Mouse (Mus musculus) retina, adult 2 months (tissue): ENCODE data around the gene Dnajb11.

Experiments used
- DNase-seq: peaks from one replicate; pipeline ENCODE4 v3.0.0-alpha.2; 2012; ENCODE audit warnings: low read depth, low spot score

The Dnajb11 gene

GRCm38 (mm10) chr16:22881487-22881886 lies 23.8 kb downstream of the Dnajb11 start:
- DNase-seq: no peak

GRCm38 (mm10) chr16:22883441-22883840 lies 25.8 kb downstream of the Dnajb11 start:
- DNase-seq: no peak

GRCm38 (mm10) chr16:22885356-22885755 lies 27.7 kb downstream of the Dnajb11 start:
- DNase-seq: no peak

GRCm38 (mm10) chr16:22886726-22887125 lies 29.1 kb downstream of the Dnajb11 start:
- DNase-seq: no peak

- no peak for DNase-seq
These were observed 31.2 kb downstream of the Dnajb11 start for GRCm38 (mm10) chr16:22888835-22889234.

- DNase-seq: no peak
These were observed 32.1 kb downstream of the Dnajb11 start for GRCm38 (mm10) chr16:22889716-22890115.

- no peak for DNase-seq
These were observed 33.3 kb downstream of the Dnajb11 start, which contains the start of gene Ahsg for GRCm38 (mm10) chr16:22890683-22891510. TSS of gene Ahsg (plus strand) at chr16:22891277.

- no peak for DNase-seq
These were observed 34.1 kb downstream of the Dnajb11 start for GRCm38 (mm10) chr16:22891733-22892154.

GRCm38 (mm10) chr16:22894095-22894494 lies 36.5 kb downstream of the Dnajb11 start:
- DNase-seq: no peak

GRCm38 (mm10) chr16:22896618-22897017 lies 39.0 kb downstream of the Dnajb11 start:
- no peak for DNase-seq

GRCm38 (mm10) chr16:22899346-22899745 lies 41.7 kb downstream of the Dnajb11 start:
- DNase-seq: no peak

GRCm38 (mm10) chr16:22899866-22900570 lies 42.4 kb downstream of the Dnajb11 start:
- DNase-seq: no peak

- DNase-seq: no peak
These were observed 43.7 kb downstream of the Dnajb11 start for GRCm38 (mm10) chr16:22901326-22901725.

GRCm38 (mm10) chr16:22909290-22909689 lies 51.6 kb downstream of the Dnajb11 start:
- no peak for DNase-seq

GRCm38 (mm10) chr16:22911986-22912385 lies 54.3 kb downstream of the Dnajb11 start:
- no peak for DNase-seq

GRCm38 (mm10) chr16:22912886-22913285 lies 55.2 kb downstream of the Dnajb11 start:
- DNase-seq: no peak

GRCm38 (mm10) chr16:22914276-22914675 lies 56.6 kb downstream of the Dnajb11 start:
- DNase-seq: no peak

GRCm38 (mm10) chr16:22918034-22918433 lies 60.4 kb downstream of the Dnajb11 start, which contains the start of gene Fetub:
TSS of gene Fetub (plus strand) at chr16:22918334.
- no peak for DNase-seq

- no peak for DNase-seq
These were observed 61.1 kb downstream of the Dnajb11 start for GRCm38 (mm10) chr16:22918664-22919312.

GRCm38 (mm10) chr16:22919971-22920854 lies 62.6 kb downstream of the Dnajb11 start:
- DNase-seq: no peak

GRCm38 (mm10) chr16:22921761-22922160 lies 64.1 kb downstream of the Dnajb11 start:
- no peak for DNase-seq
